Mouse (Mus musculus) kidney, postnatal 10 days (tissue): ENCODE measurements around the gene Rilpl1.
"Not testable (repeated sequence)": the region's sequence is repeated elsewhere in the genome, so short reads cannot be mapped to it uniquely, and the experiment has no call there.

ENCODE experiments used
- DNase-seq: peaks from one replicate; pipeline ENCODE4 v3.0.0; 2021; ENCODE audit warnings: mixed read lengths

Gene Rilpl1

GRCm38 (mm10) chr5:124488885-124489284 is 42.3 kb downstream of the Rilpl1 start:
- no peak for DNase-seq

- DNase-seq = no peak
Observed at GRCm38 (mm10) chr5:124485654-124486053, 45.5 kb downstream of the Rilpl1 start.

- peak; percentile 41 for DNase-seq
Observed at GRCm38 (mm10) chr5:124483655-124484396, 47.4 kb downstream of the Rilpl1 start.

- peak; percentile 94 for DNase-seq
Observed at GRCm38 (mm10) chr5:124482966-124483654, 48.1 kb downstream of the Rilpl1 start, which contains the start of gene Snrnp35. Gene Snrnp35 (plus strand): TSS chr5:124483134.

- peak; percentile 41 for DNase-seq
Observed at GRCm38 (mm10) chr5:124482436-124482965, 48.7 kb downstream of the Rilpl1 start.

- no peak for DNase-seq
Observed at GRCm38 (mm10) chr5:124481714-124482113, 49.5 kb downstream of the Rilpl1 start.

- no peak for DNase-seq
Observed at GRCm38 (mm10) chr5:124480119-124480518, 51.1 kb downstream of the Rilpl1 start.

- DNase-seq = no peak
Observed at GRCm38 (mm10) chr5:124478873-124479204, 52.4 kb downstream of the Rilpl1 start.

- no peak for DNase-seq
Observed at GRCm38 (mm10) chr5:124470591-124471171, 60.5 kb downstream of the Rilpl1 start.

- DNase-seq = no peak
Observed at GRCm38 (mm10) chr5:124469486-124469885, 61.7 kb downstream of the Rilpl1 start.

GRCm38 (mm10) chr5:124468365-124468764 is 62.8 kb downstream of the Rilpl1 start:
- DNase-seq = no peak

GRCm38 (mm10) chr5:124467766-124468165 is 63.4 kb downstream of the Rilpl1 start:
- no peak for DNase-seq

- no peak for DNase-seq
Observed at GRCm38 (mm10) chr5:124464905-124465304, 66.3 kb downstream of the Rilpl1 start.

- no peak for DNase-seq
Observed at GRCm38 (mm10) chr5:124463462-124463861, 67.7 kb downstream of the Rilpl1 start.

- no peak for DNase-seq
Observed at GRCm38 (mm10) chr5:124462297-124463025, 68.7 kb downstream of the Rilpl1 start.

- not testable (repeated sequence) for DNase-seq
Observed at GRCm38 (mm10) chr5:124460922-124461321, 70.3 kb downstream of the Rilpl1 start.

- no peak for DNase-seq
Observed at GRCm38 (mm10) chr5:124456762-124457161, 74.4 kb downstream of the Rilpl1 start.

GRCm38 (mm10) chr5:124454082-124454419 is 77.1 kb downstream of the Rilpl1 start:
- no peak for DNase-seq

GRCm38 (mm10) chr5:124453339-124454081 is 77.7 kb downstream of the Rilpl1 start:
- DNase-seq = peak; percentile 63

- peak; percentile 49 for DNase-seq
Observed at GRCm38 (mm10) chr5:124452494-124453228, 78.5 kb downstream of the Rilpl1 start.

GRCm38 (mm10) chr5:124450641-124451340 is 80.4 kb downstream of the Rilpl1 start:
- no peak for DNase-seq
